Mouse (Mus musculus): ENCODE results near the gene Nbea. TPM values are rescaled to one million over a fixed set of nuclear protein-coding genes. Genes with fewer than 3 reads are reported as not detected.
A peak's percentile ranks its signal among the peaks of the same experiment; 100 is the strongest.

The Nbea gene
- total and polyA plus RNA-seq, 3 experiments, result 0.04 to 0.27 TPM; not detected in 1

DNA sequence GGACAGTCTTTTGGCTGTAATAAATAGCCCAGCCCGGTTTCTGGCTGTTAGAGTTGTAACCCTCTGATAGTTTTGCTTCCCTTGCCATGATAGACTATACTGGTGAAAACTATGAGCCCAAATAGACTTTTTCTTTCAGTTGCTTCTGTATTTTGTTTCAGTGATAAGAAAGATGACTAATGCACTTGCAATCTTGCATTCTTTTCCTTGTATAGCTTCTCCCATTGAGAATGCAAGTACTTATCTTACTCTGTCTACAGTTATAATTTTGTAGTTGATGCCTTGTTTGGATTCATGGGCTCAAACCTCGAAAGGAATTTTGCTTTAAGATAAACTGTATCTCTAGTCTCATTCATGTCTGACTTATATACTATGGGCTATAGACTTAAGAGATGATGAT is 32.5 kb upstream of the Nbea start:
- Histone ChIP-seq H3K9me3 (replicated peaks; ENCODE audit: insufficient read depth, low read length) (no peaks in the 10 kb centered on the region), H3K79me2 (ENCODE audit: control insufficient read depth, insufficient read depth, low read length, poor library complexity) (no peaks in the 10 kb centered on the region), H3K36me3 (ENCODE audit: control insufficient read depth in 1 of 2, insufficient read depth in 2 of 2, low read length in 2 of 2) (peaks cover 0 to 5% of the 10 kb centered on the region in 2 experiments; a peak in 2 of 4 replicates), H3K27me3 (ENCODE audit: control insufficient read depth in 1 of 2, insufficient read depth in 2 of 2, low read length in 2 of 2) (no peaks in the 10 kb centered on the region), H3K4me1 (ENCODE audit: control insufficient read depth in 1 of 2, insufficient read depth in 2 of 2, low read length in 2 of 2) (peaks cover 0 to 3% of the 10 kb centered on the region in 2 experiments; a peak in 1 of 4 replicates), H3K27ac (ENCODE audit: control insufficient read depth, low read depth, low read length) (peak overlapping the region; percentile 52), H3K9ac (ENCODE audit: control insufficient read depth, low read depth, low read length, poor library complexity, severe bottlenecking) (no peak overlapping the region), H3K4me3 (ENCODE audit: control insufficient read depth in 1 of 2, insufficient read depth in 1 of 2, low read depth in 2 of 2, low read length in 2 of 2) (peak overlapping the region in 1 of 2 experiments; percentile 19; a peak in 1 of 4 replicates)
- peak; percentile 55 for DNase-seq (ENCODE audit: low read depth, low spot score)
- TF ChIP-seq ETS1 (IDR thresholded peaks at IDR 0.05; ENCODE audit: low read depth, low read length) (peak; percentile 41; the same call in 1 of the 2 replicates), MYC (IDR thresholded peaks at IDR 0.05; ENCODE audit: low read depth, low read length) (no peak), USF2 (IDR thresholded peaks at IDR 0.05; ENCODE audit: borderline replicate concordance in 1 of 2, insufficient read depth in 1 of 2, low read depth in 1 of 2, low read length in 2 of 2) (no peak), SIN3A (IDR thresholded peaks at IDR 0.05; ENCODE audit: low read length) (0 out of 2 replicates have a peak, but pooled peaks have one; percentile 31), MEF2A (IDR thresholded peaks at IDR 0.05; ENCODE audit: extremely low read depth, insufficient replicate concordance, low read depth, low read length, poor library complexity, severe bottlenecking) (no peak), GATA1 (IDR thresholded peaks at IDR 0.05; ENCODE audit: low read depth, low read length) (peak; percentile 47; the same call in 1 of the 2 replicates), MYB (IDR thresholded peaks at IDR 0.05; ENCODE audit: low read depth, low read length) (peak; percentile 32; the same call in 1 of the 2 replicates), ZKSCAN1 (IDR thresholded peaks at IDR 0.05; ENCODE audit: low read depth, low read length) (no peak), EP300 (IDR thresholded peaks at IDR 0.05; ENCODE audit: low read depth in 1 of 2, low read length in 2 of 2) (peak; percentile 74 to 79), RCOR1 (IDR thresholded peaks at IDR 0.05; ENCODE audit: low read depth, low read length) (peak; percentile 23; the same call in 1 of the 2 replicates)

- no peak for DNase-seq (ENCODE audit: low read depth, low spot score)
- Histone ChIP-seq H3K27me3 (ENCODE audit: control insufficient read depth in 1 of 2, insufficient read depth in 2 of 2, low read length in 2 of 2) (no peaks in the 10 kb centered on the region), H3K9ac (ENCODE audit: control insufficient read depth, low read depth, low read length, poor library complexity, severe bottlenecking) (no peak overlapping the region), H3K79me2 (ENCODE audit: control insufficient read depth, insufficient read depth, low read length, poor library complexity) (no peaks in the 10 kb centered on the region), H3K27ac (ENCODE audit: control insufficient read depth, low read depth, low read length) (no peak overlapping the region), H3K4me1 (ENCODE audit: control insufficient read depth in 1 of 2, insufficient read depth in 2 of 2, low read length in 2 of 2) (no peaks in the 10 kb centered on the region), H3K36me3 (ENCODE audit: control insufficient read depth in 1 of 2, insufficient read depth in 2 of 2, low read length in 2 of 2) (no peaks in the 10 kb centered on the region), H3K9me3 (replicated peaks; ENCODE audit: insufficient read depth, low read length) (no peaks in the 10 kb centered on the region), H3K4me3 (ENCODE audit: control insufficient read depth in 1 of 2, insufficient read depth in 1 of 2, low read depth in 2 of 2, low read length in 2 of 2) (no peak overlapping the region)
- TF ChIP-seq TAL1 (IDR thresholded peaks at IDR 0.05; ENCODE audit: low read length), result no peak
- TF ChIP-seq MXI1 (IDR thresholded peaks at IDR 0.05; ENCODE audit: low read depth, low read length), result no peak
- no peak for TF ChIP-seq POLR2AphosphoS5 (IDR thresholded peaks at IDR 0.05; ENCODE audit: borderline replicate concordance, low read depth, low read length)
- TF ChIP-seq ELF1 (IDR thresholded peaks at IDR 0.05; ENCODE audit: low read depth, low read length), result no peak
- no peak for TF ChIP-seq TBP (IDR thresholded peaks at IDR 0.05; ENCODE audit: low read depth, low read length)
- TF ChIP-seq MAFK (IDR thresholded peaks at IDR 0.05; ENCODE audit: borderline replicate concordance, low read depth, low read length), result no peak
- TF ChIP-seq ETS1 (IDR thresholded peaks at IDR 0.05; ENCODE audit: low read depth, low read length), result no peak
- TF ChIP-seq MEF2A (IDR thresholded peaks at IDR 0.05; ENCODE audit: extremely low read depth, insufficient replicate concordance, low read depth, low read length, poor library complexity, severe bottlenecking), result no peak
- TF ChIP-seq CTCF (IDR thresholded peaks at IDR 0.05 in 2 of 3, conservative IDR thresholded peaks at IDR 0.05 in 1 of 3; ENCODE audit: control insufficient read depth in 1 of 3, insufficient read depth in 1 of 3, low read depth in 2 of 3, low read length in 3 of 3, poor library complexity in 1 of 3, severe bottlenecking in 1 of 3), result no peak
- no peak for TF ChIP-seq E2F4 (IDR thresholded peaks at IDR 0.05; ENCODE audit: borderline replicate concordance, low read depth, low read length)
- no peak for TF ChIP-seq TCF12 (IDR thresholded peaks at IDR 0.05; ENCODE audit: low read depth, low read length)
- TF ChIP-seq SIN3A (IDR thresholded peaks at IDR 0.05; ENCODE audit: low read length), result no peak
- no peak for TF ChIP-seq SMC3 (IDR thresholded peaks at IDR 0.05; ENCODE audit: low read depth, low read length)
- TF ChIP-seq MYB (IDR thresholded peaks at IDR 0.05; ENCODE audit: low read depth, low read length), result no peak
- TF ChIP-seq ZNF384 (IDR thresholded peaks at IDR 0.05; ENCODE audit: low read depth, low read length), result no peak
- TF ChIP-seq HCFC1 (IDR thresholded peaks at IDR 0.05; ENCODE audit: low read depth, low read length), result no peak
- TF ChIP-seq ZC3H11A (IDR thresholded peaks at IDR 0.05; ENCODE audit: low read depth, low read length), result no peak
- no peak for TF ChIP-seq JUND (IDR thresholded peaks at IDR 0.05; ENCODE audit: low read depth, low read length)
- no peak for TF ChIP-seq RCOR1 (IDR thresholded peaks at IDR 0.05; ENCODE audit: low read depth, low read length)
- no peak for TF ChIP-seq ZMIZ1 (IDR thresholded peaks at IDR 0.05; ENCODE audit: low read depth, low read length)
Measured at GRCm38 (mm10) chr3:56203968-56204367, 20.5 kb upstream of the Nbea start.
